9 mouse cellular contexts compared by ENCODE assay signal in genomic region chr9:43796841-43797740, GRCm38 (mm10). TPM values are rescaled to one million over a fixed set of nuclear protein-coding genes. Genes with fewer than 3 reads are reported as not detected.
DNase-seq lines count a peak whose midpoint lies in the region; ATAC-seq and TF ChIP-seq lines count a peak whose summit lies in the region.
"Had no signal": no experiment of that assay in that cellular context is flagged by ENCODE, and none has a peak within 500 bp of the region (broad histone marks: within the 10 kb centered on the region; RNA-seq: fewer than 3 reads in every experiment).

No protein-coding gene starts in this region.

- no peak overlapping the region for H3K4me2 ChIP-seq in hindbrain, embryonic 12.5 days (replicated peaks)
- H3K4me2 ChIP-seq in hindbrain, postnatal 0 days (ENCODE audit: low read depth, low read length), result no peak overlapping the region
- no peak overlapping the region for H3K4me2 ChIP-seq in limb, embryonic 12.5 days

- no peak for TF ChIP-seq CTCF in hindbrain, postnatal 0 days (IDR thresholded peaks at IDR 0.05; ENCODE audit: low read depth)

- no peaks in the 10 kb centered on the region for H3K27me3 ChIP-seq in hindbrain, embryonic 12.5 days
- H3K27me3 ChIP-seq in hindbrain, postnatal 0 days (ENCODE audit: insufficient read depth, low read length), result no peaks in the 10 kb centered on the region
- H3K27me3 ChIP-seq in limb, embryonic 12.5 days, result no peaks in the 10 kb centered on the region

- H3K36me3 ChIP-seq in hindbrain, embryonic 12.5 days, result peaks cover 70% of the 10 kb centered on the region
- peaks cover 22% of the 10 kb centered on the region for H3K36me3 ChIP-seq in hindbrain, postnatal 0 days (ENCODE audit: insufficient read depth, low read length)
- H3K36me3 ChIP-seq in limb, embryonic 12.5 days, result peaks cover 49% of the 10 kb centered on the region

- WGBS in hindbrain, embryonic 12.5 days, result 81% methylated on average over 11 of the region's 11 CpGs
- 78% methylated on average over 11 of the region's 11 CpGs for WGBS in hindbrain, postnatal 0 days
- 75% methylated on average over 11 of the region's 11 CpGs for WGBS in limb, embryonic 12.5 days

- 0 out of 2 replicates have a peak overlapping the region, but pooled peaks have one; percentile 3 for H3K27ac ChIP-seq in hindbrain, embryonic 12.5 days
- no peak overlapping the region for H3K27ac ChIP-seq in hindbrain, postnatal 0 days
- H3K27ac ChIP-seq in limb, embryonic 12.5 days, result 0 out of 2 replicates have a peak overlapping the region, but pooled peaks have one; percentile 2

- no peak for ATAC-seq in hindbrain, embryonic 12.5 days (ENCODE audit: low FRiP score)
- ATAC-seq in hindbrain, postnatal 0 days, result no peak
- no peak for ATAC-seq in limb, embryonic 12.5 days (ENCODE audit: insufficient number of reproducible peaks, insufficient read depth, low FRiP score, low TSS enrichment, low read depth)
- no peak for ATAC-seq in granulocyte monocyte progenitor cell, adult 5-6 weeks (replicated peaks; ENCODE audit: poor library complexity, severe bottlenecking)

- DNase-seq in hindbrain, postnatal 0 days (ENCODE audit: low spot score), result no peak
- peak; percentile 56 for DNase-seq in R1 (ENCODE audit: low read depth, low spot score)
- peak; percentile 98 for DNase-seq in fat pad, adult 2 months (ENCODE audit: extremely low read depth, low read depth, low spot score)
- no peak for DNase-seq in ovary, adult 18-20 months (ENCODE audit: low spot score)
- DNase-seq in natural killer cell, adult 2 months (ENCODE audit: low spot score in 2 of 2), result no peak
- DNase-seq: right cerebral cortex, adult 18-20 months had no signal

- peaks cover 15% of the 10 kb centered on the region for H3K4me1 ChIP-seq in hindbrain, embryonic 12.5 days
- no peaks in the 10 kb centered on the region for H3K4me1 ChIP-seq in hindbrain, postnatal 0 days (ENCODE audit: insufficient read depth, low read length)
- 0 out of 2 replicates have a peak, but pooled peaks cover 5% of the 10 kb centered on the region for H3K4me1 ChIP-seq in limb, embryonic 12.5 days (replicated peaks)

- H3K4me3 ChIP-seq in hindbrain, embryonic 12.5 days, result no peak overlapping the region
- no peak overlapping the region for H3K4me3 ChIP-seq in hindbrain, postnatal 0 days (ENCODE audit: low read length)
- no peak overlapping the region for H3K4me3 ChIP-seq in limb, embryonic 12.5 days (replicated peaks)

- H3K9ac ChIP-seq in hindbrain, embryonic 12.5 days, result no peak overlapping the region
- no peak overlapping the region for H3K9ac ChIP-seq in hindbrain, postnatal 0 days (replicated peaks; ENCODE audit: low read length)
- no peak overlapping the region for H3K9ac ChIP-seq in limb, embryonic 12.5 days (replicated peaks)

- no peaks in the 10 kb centered on the region for H3K9me3 ChIP-seq in hindbrain, embryonic 12.5 days (replicated peaks)
- no peaks in the 10 kb centered on the region for H3K9me3 ChIP-seq in hindbrain, postnatal 0 days (ENCODE audit: low read length)
- no peaks in the 10 kb centered on the region for H3K9me3 ChIP-seq in limb, embryonic 12.5 days

RNA-seq across cellular contexts. Expression of gene Nectin1, which starts 53.3 kb away (rescaled TPM):
- polyA plus RNA-seq in hindbrain, embryonic 12.5 days (2016; fragmentation: Nextera tagmentation; extraction: Ambion mirVana), result 12.9 and 13.0 TPM in 2 replicates
- total RNA-seq in hindbrain, postnatal 0 days (2014; rRNA removed), result 69.2 and 72.8 TPM in 2 replicates
- polyA plus RNA-seq in hindbrain, postnatal 0 days (2015; fragmentation: Nextera tagmentation; extraction: Ambion mirVana), result 15.7 and 17.1 TPM in 2 replicates
- polyA plus RNA-seq in limb, embryonic 12.5 days (2016; fragmentation: Nextera tagmentation; extraction: Ambion mirVana), result 5.5 and 6.0 TPM in 2 replicates
- total RNA-seq in granulocyte monocyte progenitor cell, adult 5-6 weeks (2014; fragmentation: Nextera tagmentation), result 0.52 and 4.6 TPM in 2 replicates
- 0.31 and 0.52 TPM in 2 replicates for total RNA-seq in granulocyte monocyte progenitor cell, adult 5-6 weeks (2017)

Comparison
In these comparisons a context has a peak if more than half of its experiments do, and no peak if none do; other contexts are left out.
1. DNase-seq: peak in R1 (single experiment) and fat pad, adult 2 months (single experiment); none in hindbrain, postnatal 0 days (single experiment), ovary, adult 18-20 months (single experiment) and natural killer cell, adult 2 months (0 of 2).